Mouse (Mus musculus) forebrain, embryonic 13.5 days (tissue): ENCODE data around the gene Mn1. TPM values are rescaled to one million over a fixed set of nuclear protein-coding genes. Genes with fewer than 3 reads are reported as not detected.
A peak's percentile ranks its signal among the peaks of the same experiment; 100 is the strongest.

Experiments
- ATAC-seq: fragments of 200-750 bp; cut with Nextera tagmentation; 2 replicates; pipeline ENCODE4 v1.8.0; 2017
- H3K27ac ChIP-seq: fragments of 300-500 bp; sonication (generic); 2 replicates; pipeline ENCODE4 v1.5.1; 2015; ENCODE audit warnings: inconsistent platforms, mild to moderate bottlenecking, moderate library complexity
- H3K27me3 ChIP-seq: fragments of 300-500 bp; sonication (generic); 2 replicates; pipeline ENCODE4 v1.6.1; 2015; ENCODE audit warnings: mild to moderate bottlenecking, inconsistent platforms
- H3K36me3 ChIP-seq: fragments of 300-500 bp; sonication (generic); 2 replicates; pipeline ENCODE4 v1.6.1; 2015; ENCODE audit warnings: mild to moderate bottlenecking, inconsistent platforms; ENCODE audit not compliant: poor library complexity, severe bottlenecking
- H3K4me1 ChIP-seq: fragments of 300-500 bp; sonication (generic); 2 replicates; pipeline ENCODE4 v1.6.1; 2015; ENCODE audit warnings: inconsistent platforms
- H3K4me2 ChIP-seq: fragments of 300-500 bp; sonication (generic); 2 replicates; pipeline ENCODE4 v1.6.1; 2015; ENCODE audit warnings: inconsistent platforms, mild to moderate bottlenecking, moderate library complexity
- H3K4me3 ChIP-seq: fragments of 300-500 bp; sonication (generic); 2 replicates; pipeline ENCODE4 v1.5.1; 2015; ENCODE audit warnings: mild to moderate bottlenecking, inconsistent platforms
- H3K9ac ChIP-seq: fragments of 300-500 bp; sonication (generic); 2 replicates; pipeline ENCODE4 v1.6.1; 2015; ENCODE audit warnings: mild to moderate bottlenecking, inconsistent platforms
- H3K9me3 ChIP-seq: fragments of 300-500 bp; sonication (generic); replicated peaks from 2 replicates; pipeline ENCODE4 v1.6.1; 2016; ENCODE audit warnings: inconsistent platforms
- WGBS: fragments of 180-500 bp; shearing (Covaris S2); methylation state at CpG from one replicate; pipeline ENCODE4 v1.1.7; 2015; 5-methylcytosine and 5-hydroxymethylcytosine counted together
- polyA plus RNA-seq: library from polyadenylated mRNA; unstranded; fragments of >200 nt; fragmentation: Nextera tagmentation; extraction: Ambion mirVana; gene quantifications from 2 replicates; pipeline ENCODE4 v1.2.1, GENCODE M21; 2015

The Mn1 gene
- polyA plus RNA-seq, 1 experiment from 2014 or later, result 89.3 TPM

GRCm38 (mm10) chr5:111422058-111422800 is 5.1 kb downstream of the Mn1 start:
- Histone ChIP-seq H3K4me1 (peaks cover 76% of the 10 kb centered on the region), H3K4me3 (peak overlapping the region; percentile 98), H3K9ac (peak overlapping the region; percentile 100), H3K36me3 (peaks cover 79% of the 10 kb centered on the region), H3K27ac (peak overlapping the region; percentile 99), H3K4me2 (peak overlapping the region; percentile 96), H3K27me3 (no peaks in the 10 kb centered on the region), H3K9me3 (no peaks in the 10 kb centered on the region)
- no peak for ATAC-seq
- WGBS, result 20% methylated on average over 8 of the region's 8 CpGs

GRCm38 (mm10) chr5:111423011-111423410 is 5.8 kb downstream of the Mn1 start:
- H3K4me3 ChIP-seq, result peak overlapping the region; percentile 98
- no peaks in the 10 kb centered on the region for H3K27me3 ChIP-seq
- H3K4me1 ChIP-seq, result peaks cover 83% of the 10 kb centered on the region
- H3K27ac ChIP-seq, result peak overlapping the region; percentile 99
- 18% methylated on average over 10 of the region's 10 CpGs for WGBS
- peak overlapping the region; percentile 96 for H3K4me2 ChIP-seq
- no peak for ATAC-seq
- peaks cover 86% of the 10 kb centered on the region for H3K36me3 ChIP-seq
- peak overlapping the region; percentile 100 for H3K9ac ChIP-seq
- no peaks in the 10 kb centered on the region for H3K9me3 ChIP-seq

- Histone ChIP-seq H3K4me1 (peaks cover 89% of the 10 kb centered on the region), H3K36me3 (peaks cover 87% of the 10 kb centered on the region), H3K9me3 (no peaks in the 10 kb centered on the region), H3K4me3 (peak overlapping the region; percentile 98), H3K27ac (peak overlapping the region; percentile 99), H3K4me2 (peak overlapping the region; percentile 96), H3K9ac (peak overlapping the region; percentile 100), H3K27me3 (no peaks in the 10 kb centered on the region)
- ATAC-seq, result no peak
- WGBS, result 23% methylated on average over 4 of the region's 4 CpGs
Observed at GRCm38 (mm10) chr5:111423616-111424015, 6.5 kb downstream of the Mn1 start.

GRCm38 (mm10) chr5:111425813-111426212 is 8.7 kb downstream of the Mn1 start:
- Histone ChIP-seq H3K4me3 (peak overlapping the region; percentile 98), H3K36me3 (peaks cover 74% of the 10 kb centered on the region)
- no peak for ATAC-seq

GRCm38 (mm10) chr5:111426249-111426648 is 9.1 kb downstream of the Mn1 start:
- H3K36me3 ChIP-seq, result peaks cover 72% of the 10 kb centered on the region
- no peaks in the 10 kb centered on the region for H3K27me3 ChIP-seq
- peak overlapping the region; percentile 69 for H3K27ac ChIP-seq
- no peak for ATAC-seq
- 26% methylated on average over 5 of the region's 5 CpGs for WGBS
- peak overlapping the region; percentile 100 for H3K9ac ChIP-seq
- H3K4me2 ChIP-seq, result peak overlapping the region; percentile 96
- H3K9me3 ChIP-seq, result no peaks in the 10 kb centered on the region
- peak overlapping the region; percentile 98 for H3K4me3 ChIP-seq
- H3K4me1 ChIP-seq, result peaks cover 91% of the 10 kb centered on the region

More at GRCm38 (mm10) chr5:111425813-111426212, 8.7 kb downstream of the Mn1 start:
- H3K9me3 ChIP-seq, result no peaks in the 10 kb centered on the region
- H3K4me2 ChIP-seq, result peak overlapping the region; percentile 96
- 62% methylated on average over 9 of the region's 9 CpGs for WGBS
- no peaks in the 10 kb centered on the region for H3K27me3 ChIP-seq
- peak overlapping the region; percentile 69 for H3K27ac ChIP-seq
- H3K9ac ChIP-seq, result peak overlapping the region; percentile 100
- H3K4me1 ChIP-seq, result peaks cover 91% of the 10 kb centered on the region

- Histone ChIP-seq H3K4me2 (peak overlapping the region; percentile 96), H3K27ac (peak overlapping the region; percentile 69), H3K9me3 (no peaks in the 10 kb centered on the region), H3K4me1 (peaks cover 100% of the 10 kb centered on the region), H3K27me3 (no peaks in the 10 kb centered on the region), H3K36me3 (peaks cover 56% of the 10 kb centered on the region), H3K9ac (peak overlapping the region; percentile 100), H3K4me3 (peak overlapping the region; percentile 98)
- 39% methylated on average over 6 of the region's 6 CpGs for WGBS
- ATAC-seq, result no peak
Observed at GRCm38 (mm10) chr5:111428882-111429281, 11.7 kb downstream of the Mn1 start.

- Histone ChIP-seq H3K4me3 (peak overlapping the region; percentile 98), H3K9me3 (no peaks in the 10 kb centered on the region), H3K4me1 (peaks cover 100% of the 10 kb centered on the region), H3K9ac (peak overlapping the region; percentile 100), H3K4me2 (peak overlapping the region; percentile 96), H3K27me3 (no peaks in the 10 kb centered on the region), H3K36me3 (peaks cover 48% of the 10 kb centered on the region), H3K27ac (peak overlapping the region; percentile 69)
- ATAC-seq, result no peak
- 22% methylated on average over 6 of the region's 7 CpGs for WGBS
Observed at GRCm38 (mm10) chr5:111429726-111430125, 12.6 kb downstream of the Mn1 start.

GRCm38 (mm10) chr5:111431007-111431730 is 14.0 kb downstream of the Mn1 start:
- H3K27me3 ChIP-seq, result no peaks in the 10 kb centered on the region
- H3K27ac ChIP-seq, result peak overlapping the region; percentile 69
- peaks cover 48% of the 10 kb centered on the region for H3K36me3 ChIP-seq
- H3K4me3 ChIP-seq, result peak overlapping the region; percentile 20
- H3K9ac ChIP-seq, result peak overlapping the region; percentile 63
- WGBS, result 40% methylated on average over 11 of the region's 11 CpGs
- H3K4me1 ChIP-seq, result peaks cover 100% of the 10 kb centered on the region
- no peaks in the 10 kb centered on the region for H3K9me3 ChIP-seq
- ATAC-seq, result no peak
- H3K4me2 ChIP-seq, result peak overlapping the region; percentile 96

- Histone ChIP-seq H3K9me3 (no peaks in the 10 kb centered on the region), H3K36me3 (peaks cover 49% of the 10 kb centered on the region), H3K27ac (peak overlapping the region; percentile 69), H3K4me2 (peak overlapping the region; percentile 96), H3K4me3 (no peak overlapping the region), H3K4me1 (peaks cover 100% of the 10 kb centered on the region), H3K27me3 (no peaks in the 10 kb centered on the region), H3K9ac (peak overlapping the region; percentile 63)
- ATAC-seq, result no peak
- WGBS, result 15% methylated on average over 5 of the region's 5 CpGs
Observed at GRCm38 (mm10) chr5:111432842-111433241, 15.7 kb downstream of the Mn1 start.

GRCm38 (mm10) chr5:111434342-111434842 is 17.2 kb downstream of the Mn1 start:
- Histone ChIP-seq H3K27ac (peak overlapping the region; percentile 69), H3K36me3 (peaks cover 52% of the 10 kb centered on the region), H3K9me3 (no peaks in the 10 kb centered on the region), H3K4me1 (peaks cover 94% of the 10 kb centered on the region), H3K9ac (peak overlapping the region; percentile 63), H3K27me3 (no peaks in the 10 kb centered on the region), H3K4me3 (peak overlapping the region; percentile 17), H3K4me2 (peak overlapping the region; percentile 96)
- peak; percentile 69 for ATAC-seq
- 15% methylated on average over 16 of the region's 16 CpGs for WGBS

GRCm38 (mm10) chr5:111436260-111436659 is 19.1 kb downstream of the Mn1 start:
- WGBS, result 88% methylated on average over 7 of the region's 7 CpGs

GRCm38 (mm10) chr5:111437205-111437604 is 20.0 kb downstream of the Mn1 start:
- ATAC-seq, result no peak
- H3K36me3 ChIP-seq, result peaks cover 71% of the 10 kb centered on the region
- H3K4me2 ChIP-seq, result no peak overlapping the region
- H3K27ac ChIP-seq, result no peak overlapping the region
- H3K4me3 ChIP-seq, result no peak overlapping the region
- H3K9me3 ChIP-seq, result no peaks in the 10 kb centered on the region
- WGBS, result 66% methylated on average over 7 of the region's 7 CpGs
- H3K9ac ChIP-seq, result peak overlapping the region; percentile 16; the same call in 1 of the 2 replicates
- no peaks in the 10 kb centered on the region for H3K27me3 ChIP-seq
- peaks cover 72% of the 10 kb centered on the region for H3K4me1 ChIP-seq

More at GRCm38 (mm10) chr5:111436260-111436659, 19.1 kb downstream of the Mn1 start:
- H3K9ac ChIP-seq, result 0 out of 2 replicates have a peak overlapping the region, but pooled peaks have one; percentile 10
- H3K27me3 ChIP-seq, result no peaks in the 10 kb centered on the region
- H3K9me3 ChIP-seq, result no peaks in the 10 kb centered on the region
- H3K4me1 ChIP-seq, result peaks cover 76% of the 10 kb centered on the region
- no peak overlapping the region for H3K4me2 ChIP-seq
- H3K36me3 ChIP-seq, result peaks cover 62% of the 10 kb centered on the region
- ATAC-seq, result no peak
- H3K27ac ChIP-seq, result peak overlapping the region; percentile 22; the same call in 1 of the 2 replicates
- no peak overlapping the region for H3K4me3 ChIP-seq
